Mouse (Mus musculus): ENCODE data around the gene Fem1b.

GRCm38 (mm10) chr9:62768361-62768760 is 43.4 kb downstream of the Fem1b start:
- TF ChIP-seq GATA1 (IDR thresholded peaks at IDR 0.05; ENCODE audit: low read length) (no peak), TAL1 (IDR thresholded peaks at IDR 0.05; ENCODE audit: low read length) (no peak)

Data from erythroblast, embryonic 14.5 days (primary cell).